Mouse (Mus musculus) small intestine, adult 2 months (tissue): ENCODE data around the gene Zfp710. TPM values are rescaled to one million over a fixed set of nuclear protein-coding genes. Genes with fewer than 3 reads are reported as not detected.

Experiments
- H3K27ac ChIP-seq: fragments of 200-500 bp; 2 replicates; pipeline ENCODE4 v1.5.1; 2012; ENCODE audit warnings: low read depth, low read length, control low read depth, inconsistent platforms; ENCODE audit not compliant: insufficient read depth
- H3K27me3 ChIP-seq: fragments of 200-500 bp; 2 replicates; pipeline ENCODE4 v1.6.1; 2012; ENCODE audit warnings: mild to moderate bottlenecking, moderate library complexity, low read length, inconsistent platforms; ENCODE audit not compliant: control insufficient read depth, insufficient read depth
- H3K36me3 ChIP-seq: fragments of 200-500 bp; 2 replicates; pipeline ENCODE4 v1.6.1; 2012; ENCODE audit warnings: mild to moderate bottlenecking, low read length, control low read depth, inconsistent platforms; ENCODE audit not compliant: control insufficient read depth, insufficient read depth
- H3K4me1 ChIP-seq: fragments of 200-500 bp; 2 replicates; pipeline ENCODE4 v1.6.1; 2012; ENCODE audit warnings: low read length, inconsistent platforms, mixed read lengths; ENCODE audit not compliant: control insufficient read depth, insufficient read depth, insufficient read length
- H3K4me3 ChIP-seq: fragments of 200-500 bp; 2 replicates; pipeline ENCODE4 v1.5.1; 2012; ENCODE audit warnings: low read depth, mild to moderate bottlenecking, control low read depth, inconsistent platforms, low read length, moderate library complexity
- CTCF ChIP-seq: fragments of 200-500 bp; IDR thresholded peaks from 2 replicates; pipeline ENCODE4 v1.5.1; 2012; ENCODE audit warnings: low read depth, mild to moderate bottlenecking, control low read depth, inconsistent platforms, low read length, moderate library complexity, mixed read lengths; ENCODE audit not compliant: insufficient replicate concordance, insufficient read length; ENCODE audit errors: extremely low read depth
- POLR2A ChIP-seq: fragments of 200-500 bp; IDR thresholded peaks from 2 replicates; pipeline ENCODE4 v1.6.1; 2012; ENCODE audit warnings: low read depth, mild to moderate bottlenecking, control low read depth, inconsistent platforms, low read length, moderate library complexity
- WGBS: fragments of 180-500 bp; shearing (Covaris S2); methylation state at CpG from one replicate; pipeline ENCODE4 v1.1.7; 2018; 5-methylcytosine and 5-hydroxymethylcytosine counted together
- polyA plus RNA-seq: library from polyadenylated mRNA; depleted of rRNA; stranded (reverse); fragments of >200 nt; gene quantifications from 2 replicates; pipeline ENCODE4 v1.2.3, GENCODE M21; 2012

Zfp710 gene
- polyA plus RNA-seq, 1 experiment, result 67.9 TPM

- H3K36me3 ChIP-seq, result peaks cover 35% of the 10 kb centered on the region
- H3K27me3 ChIP-seq, result no peaks in the 10 kb centered on the region
- 92% methylated on average over 42 of the region's 42 CpGs for WGBS
- H3K4me1 ChIP-seq, result peaks cover 20% of the 10 kb centered on the region
- no peak for TF ChIP-seq CTCF
- H3K4me3 ChIP-seq, result no peak overlapping the region
- H3K27ac ChIP-seq, result no peak overlapping the region
These were observed 57.3 kb downstream of the Zfp710 start for GRCm38 (mm10) chr7:80081586-80082554.

DNA sequence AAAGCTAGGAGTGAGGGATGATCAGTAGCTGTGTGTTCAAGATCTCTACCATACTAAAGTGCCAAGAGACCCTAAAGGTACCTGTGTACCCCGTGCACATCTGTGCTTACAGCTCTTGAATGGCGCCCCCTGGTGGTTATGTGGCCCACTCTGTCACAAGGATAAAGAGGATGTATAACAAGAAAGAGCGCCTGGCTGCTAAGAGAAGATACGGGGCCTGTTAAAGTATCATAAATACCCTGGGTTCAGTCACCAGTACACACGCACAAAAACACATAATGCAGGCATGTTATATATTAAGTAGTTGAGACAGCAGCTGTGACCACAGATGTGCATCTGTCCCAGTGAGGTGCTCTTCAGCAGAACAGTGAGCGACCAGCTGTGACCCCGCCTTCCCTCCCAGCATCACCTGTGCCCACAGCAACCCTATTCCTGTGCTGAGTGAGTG, 59.9 kb downstream of the Zfp710 start:
- Histone ChIP-seq H3K36me3 (peaks cover 48% of the 10 kb centered on the region), H3K27ac (no peak overlapping the region), H3K4me1 (peaks cover 3% of the 10 kb centered on the region), H3K27me3 (no peaks in the 10 kb centered on the region), H3K4me3 (no peak overlapping the region)
- 46% methylated on average over 7 of the region's 7 CpGs for WGBS
- TF ChIP-seq POLR2A, result no peak
- peak; percentile 73; the same call in 1 of the 2 replicates for TF ChIP-seq CTCF

GRCm38 (mm10) chr7:80085970-80086715, 61.5 kb downstream of the Zfp710 start:
- peaks cover 55% of the 10 kb centered on the region for H3K36me3 ChIP-seq
- H3K27ac ChIP-seq, result no peak overlapping the region
- H3K4me3 ChIP-seq, result no peak overlapping the region
- TF ChIP-seq CTCF, result no peak
- no peak for TF ChIP-seq POLR2A
- 87% methylated on average over 33 of the region's 33 CpGs for WGBS
- H3K27me3 ChIP-seq, result no peaks in the 10 kb centered on the region
- H3K4me1 ChIP-seq, result peaks cover 6% of the 10 kb centered on the region

- H3K4me1 ChIP-seq, result peaks cover 14% of the 10 kb centered on the region
- TF ChIP-seq POLR2A (no peak), CTCF (no peak)
- no peak overlapping the region for H3K4me3 ChIP-seq
- peaks cover 45% of the 10 kb centered on the region for H3K36me3 ChIP-seq
- 44% methylated on average over 9 of the region's 9 CpGs for WGBS
- H3K27me3 ChIP-seq, result no peaks in the 10 kb centered on the region
- H3K27ac ChIP-seq, result no peak overlapping the region
These were observed 63.6 kb downstream of the Zfp710 start for GRCm38 (mm10) chr7:80088191-80088590.

GRCm38 (mm10) chr7:80090191-80091003, 65.8 kb downstream of the Zfp710 start:
- H3K27ac ChIP-seq, result no peak overlapping the region
- H3K36me3 ChIP-seq, result peaks cover 58% of the 10 kb centered on the region
- TF ChIP-seq CTCF (no peak), POLR2A (no peak)
- peaks cover 14% of the 10 kb centered on the region for H3K4me1 ChIP-seq
- no peaks in the 10 kb centered on the region for H3K27me3 ChIP-seq
- H3K4me3 ChIP-seq, result no peak overlapping the region
- 91% methylated on average over 18 of the region's 18 CpGs for WGBS

GRCm38 (mm10) chr7:80091004-80091865, 66.6 kb downstream of the Zfp710 start:
- H3K36me3 ChIP-seq, result peaks cover 58% of the 10 kb centered on the region
- TF ChIP-seq CTCF (no peak), POLR2A (no peak)
- WGBS, result 66% methylated on average over 13 of the region's 13 CpGs
- no peak overlapping the region for H3K4me3 ChIP-seq
- peak overlapping the region; percentile 49; the same call in 1 of the 2 replicates for H3K27ac ChIP-seq
- H3K4me1 ChIP-seq, result peaks cover 14% of the 10 kb centered on the region
- H3K27me3 ChIP-seq, result no peaks in the 10 kb centered on the region
